Mouse (Mus musculus) ES-Bruce4 (cell line): Measurements from ENCODE around the gene Samd14.

Experiments used
- CTCF ChIP-seq: IDR thresholded peaks from one replicate; pipeline ENCODE4 v1.8.1; 2011; ENCODE audit warnings: low read depth, low read length
- EP300 ChIP-seq: IDR thresholded peaks from 2 replicates; pipeline ENCODE4 v1.6.1; 2011; ENCODE audit warnings: low read depth, low read length; ENCODE audit not compliant: insufficient read depth
- POLR2A ChIP-seq: IDR thresholded peaks from one replicate; pipeline ENCODE4 v1.8.1; 2011; ENCODE audit warnings: low read length; ENCODE audit not compliant: insufficient read depth

GRCm38 (mm10) chr11:94967419-94967818 lies 42.3 kb upstream of the Samd14 start, which contains the start of gene Hils1:
- no peak for TF ChIP-seq CTCF
- TF ChIP-seq POLR2A, result no peak
- no peak for TF ChIP-seq EP300
